Mouse (Mus musculus) ES-E14 (cell line): ENCODE measurements around the gene Pcare. TPM values are rescaled to one million over a fixed set of nuclear protein-coding genes. Genes with fewer than 3 reads are reported as not detected.
A peak's percentile ranks its signal among the peaks of the same experiment; 100 is the strongest.

ENCODE experiments used
- DNase-seq: peaks from one replicate; pipeline ENCODE4 v3.0.0-alpha.2; 2013; ENCODE audit warnings: low read depth, low spot score
- H3K27ac ChIP-seq: 2 replicates; pipeline ENCODE4 v1.5.1; 2012; ENCODE audit warnings: low read depth, mild to moderate bottlenecking, low read length, moderate library complexity, mixed read lengths; ENCODE audit not compliant: poor library complexity, insufficient read depth, severe bottlenecking
- H3K36me3 ChIP-seq: 2 replicates; pipeline ENCODE4 v1.6.1; 2012; ENCODE audit warnings: mild to moderate bottlenecking, low read length, moderate library complexity, mixed read lengths; ENCODE audit not compliant: control insufficient read depth, poor library complexity, insufficient read depth, severe bottlenecking
- H3K4me1 ChIP-seq, 2 experiments: fragments of 150-350 bp in 1 of 2; sonication (generic) in 1 of 2; 2 replicates each; pipeline ENCODE4 v1.6.1; 2012; ENCODE audit warnings: low read length in 2 of 2, mild to moderate bottlenecking in 1 of 2, mixed read lengths in 1 of 2; ENCODE audit not compliant: control insufficient read depth in 2 of 2, insufficient read depth in 2 of 2, poor library complexity in 1 of 2
- H3K4me3 ChIP-seq, 2 experiments: fragments of 150-350 bp in 1 of 2; sonication (generic) in 1 of 2; 2 replicates each; pipeline ENCODE4 v1.5.1; 2012; ENCODE audit warnings: low read length in 2 of 2, low read depth in 1 of 2, mild to moderate bottlenecking in 1 of 2, mixed read lengths in 1 of 2; ENCODE audit not compliant: insufficient read depth in 1 of 2, poor library complexity in 1 of 2, severe bottlenecking in 1 of 2
- H3K9ac ChIP-seq: 2 replicates; pipeline ENCODE4 v1.6.1; 2012; ENCODE audit warnings: low read depth, mild to moderate bottlenecking, low read length, mixed read lengths; ENCODE audit not compliant: poor library complexity, insufficient read depth, severe bottlenecking
- H3K9me3 ChIP-seq: fragments of 150-350 bp; sonication (generic); 2 replicates; pipeline ENCODE4 v1.6.1; 2012; ENCODE audit warnings: low read depth, mild to moderate bottlenecking, low read length; ENCODE audit not compliant: control insufficient read depth, insufficient read depth
- CHD2 ChIP-seq: IDR thresholded peaks from 2 replicates; pipeline ENCODE4 v1.6.1; 2014; ENCODE audit warnings: mild to moderate bottlenecking, low read depth, low read length, inconsistent platforms
- HCFC1 ChIP-seq: IDR thresholded peaks from 2 replicates; pipeline ENCODE4 v1.6.1; 2012; ENCODE audit warnings: low read length, inconsistent platforms, borderline replicate concordance; ENCODE audit not compliant: insufficient read depth
- MAFK ChIP-seq: IDR thresholded peaks from 2 replicates; pipeline ENCODE4 v1.6.1; 2014; ENCODE audit warnings: mild to moderate bottlenecking, low read depth, low read length, inconsistent platforms; ENCODE audit not compliant: insufficient read depth
- ZC3H11A ChIP-seq: IDR thresholded peaks from 2 replicates; pipeline ENCODE4 v1.6.1; 2012; ENCODE audit warnings: low read depth, mild to moderate bottlenecking, inconsistent platforms, low read length, borderline replicate concordance
- ZNF384 ChIP-seq: IDR thresholded peaks from 2 replicates; pipeline ENCODE4 v1.6.1; 2012; ENCODE audit warnings: low read depth, low read length, inconsistent platforms
- in situ Hi-C, 2 experiments: fragments of 600-800 bp; cut with MboI; formaldehyde crosslinking; loops; one replicate each; pipeline ENCODE4 v1.15.1; 2025; ENCODE audit warnings: low sequenced_read_pairs in 2 of 2, inconsistent platforms in 1 of 2; ENCODE audit not compliant: unreplicated experiment in 2 of 2
- total RNA-seq: library from RNA; depleted of rRNA; stranded (reverse); fragments of 300-350 nt; gene quantifications from 2 replicates; pipeline ENCODE4 v1.2.3, GENCODE M21; 2012

The Pcare gene
- total RNA-seq, 1 experiment = 0.09 TPM

DNA sequence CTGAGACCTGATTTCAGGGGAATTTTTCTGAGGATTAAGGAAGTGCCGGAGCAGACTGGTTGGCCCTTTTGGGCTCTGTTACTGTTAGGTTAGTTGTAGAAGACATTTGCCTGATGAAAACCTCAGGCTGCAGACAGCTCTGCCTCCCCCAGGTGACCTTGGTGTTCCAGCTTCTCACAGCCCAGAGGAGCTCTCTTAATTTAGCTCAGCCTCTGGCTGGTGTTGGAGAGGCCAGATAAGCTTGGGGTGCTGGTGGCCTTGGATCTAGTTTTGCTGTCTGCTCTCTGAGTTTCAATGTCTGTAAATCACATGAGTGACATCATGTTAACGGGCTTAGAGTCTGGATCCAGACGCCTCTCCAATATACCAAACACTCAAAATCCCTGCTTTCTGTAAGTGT is 31.7 kb downstream of the Pcare start:
- H3K27ac ChIP-seq = no peak overlapping the region
- H3K9ac ChIP-seq = no peak overlapping the region
- in situ Hi-C loops = no loop called here

DNA sequence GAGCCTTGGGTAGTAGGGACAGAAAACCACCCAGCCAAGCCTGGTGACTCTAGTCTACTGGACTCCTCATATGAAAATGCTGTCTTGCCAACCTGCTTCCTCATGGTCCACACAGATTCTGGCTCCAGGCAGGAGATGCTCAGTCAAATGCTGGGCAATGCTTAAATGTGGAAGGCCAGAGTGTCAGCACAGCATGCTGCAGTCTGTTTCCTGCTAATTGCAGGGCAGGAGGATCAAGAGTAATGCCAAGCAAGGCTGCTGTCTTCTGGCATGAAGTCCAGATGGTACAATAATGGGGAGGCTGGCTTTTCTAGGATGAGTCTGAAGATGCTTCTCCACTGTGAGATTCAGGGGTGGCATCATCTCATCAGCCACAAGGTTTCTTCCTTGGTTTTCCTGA is 32.3 kb downstream of the Pcare start:
- Histone ChIP-seq H3K36me3 (no peaks in the 10 kb centered on the region), H3K9ac (no peak overlapping the region), H3K9me3 (no peaks in the 10 kb centered on the region), H3K4me3 (no peak overlapping the region), H3K4me1 (peaks cover 1 to 4% of the 10 kb centered on the region in 2 experiments; a peak in 1 of 4 replicates), H3K27ac (no peak overlapping the region)
- DNase-seq = no peak
- in situ Hi-C loops = no loop called here
- TF ChIP-seq HCFC1 = no peak

More for the DNA sequence above, 31.7 kb downstream of the Pcare start:
- no peak for TF ChIP-seq CHD2
- TF ChIP-seq ZC3H11A = no peak
- no peak for TF ChIP-seq MAFK
- TF ChIP-seq HCFC1 = no peak
- TF ChIP-seq ZNF384 = no peak
- DNase-seq = no peak
- H3K4me3 ChIP-seq = no peak overlapping the region
- no peaks in the 10 kb centered on the region for H3K9me3 ChIP-seq
- H3K36me3 ChIP-seq = no peaks in the 10 kb centered on the region
- peaks cover 1 to 4% of the 10 kb centered on the region in 2 experiments; a peak in 1 of 4 replicates for H3K4me1 ChIP-seq

DNA sequence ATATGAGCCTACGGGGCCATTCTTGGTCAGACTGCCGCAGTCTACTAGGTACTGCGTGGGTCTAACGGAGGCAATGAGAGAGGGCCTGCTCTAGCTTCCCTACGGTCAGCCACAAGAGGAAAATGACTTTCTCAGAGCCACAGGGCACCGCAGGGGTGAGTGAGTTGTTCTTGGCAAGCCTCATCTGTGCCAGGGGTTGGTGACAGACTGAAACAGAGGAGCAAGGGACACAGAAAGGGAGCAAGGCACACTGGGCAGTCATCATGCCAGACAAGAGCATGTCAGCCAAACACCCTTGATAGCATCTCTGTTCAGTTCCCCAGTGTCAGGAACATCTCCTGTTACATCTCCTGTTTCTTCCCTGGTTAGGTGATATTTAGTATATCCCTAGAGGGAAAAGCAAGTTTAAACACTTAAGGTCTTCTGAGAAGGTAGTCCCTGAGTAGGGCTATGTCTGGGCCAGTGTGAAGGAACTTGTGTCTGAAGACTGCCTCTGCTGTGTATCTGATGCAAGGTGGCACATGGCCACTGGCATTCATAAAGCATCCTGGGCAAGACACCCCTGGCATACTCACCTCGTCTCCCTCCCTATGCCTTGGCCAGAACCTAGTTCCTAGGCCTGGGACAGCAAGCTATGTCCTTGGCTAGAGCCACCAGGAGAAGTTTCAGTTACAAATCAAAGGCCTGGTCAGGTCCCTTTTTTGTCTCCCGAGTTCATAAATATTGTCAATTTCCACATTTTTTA is 34.6 kb downstream of the Pcare start:
- no peak for DNase-seq
- no peak overlapping the region for H3K27ac ChIP-seq
- in situ Hi-C loops = no loop called here
- TF ChIP-seq ZC3H11A (no peak), HCFC1 (no peak), ZNF384 (no peak), MAFK (no peak), CHD2 (no peak)
- H3K9me3 ChIP-seq = no peaks in the 10 kb centered on the region
- no peaks in the 10 kb centered on the region for H3K36me3 ChIP-seq
- peak overlapping the region in 1 of 2 experiments; percentile 11; a peak in 1 of 4 replicates for H3K4me3 ChIP-seq
- H3K9ac ChIP-seq = no peak overlapping the region
- H3K4me1 ChIP-seq = peaks cover 1 to 4% of the 10 kb centered on the region in 2 experiments; a peak in 1 of 4 replicates

DNA sequence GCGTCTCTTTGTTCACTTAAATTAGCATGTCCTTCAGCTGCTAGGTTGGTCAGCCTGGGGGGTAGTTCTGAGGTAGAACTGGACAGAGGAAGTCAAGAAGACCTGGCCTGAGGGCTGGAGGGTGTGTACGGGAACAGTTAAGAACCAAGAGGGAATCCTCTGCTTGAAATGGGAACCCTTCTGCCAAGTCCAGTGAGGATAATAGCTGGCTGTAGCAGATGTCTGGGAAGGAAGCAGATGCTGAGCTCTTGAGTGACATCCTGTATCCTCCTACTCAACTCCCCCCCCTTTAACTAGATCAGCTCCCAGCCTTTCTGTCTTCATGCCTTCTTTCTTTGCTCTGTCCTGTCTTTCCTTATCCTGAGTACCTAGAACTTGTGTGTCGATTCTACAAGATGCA is 37.7 kb downstream of the Pcare start:
- no peak for TF ChIP-seq ZNF384
- TF ChIP-seq HCFC1 = no peak
- TF ChIP-seq ZC3H11A = no peak
- no peak for TF ChIP-seq CHD2
- no peak for TF ChIP-seq MAFK
- in situ Hi-C loops = no loop called here
- H3K9me3 ChIP-seq = no peaks in the 10 kb centered on the region

DNA sequence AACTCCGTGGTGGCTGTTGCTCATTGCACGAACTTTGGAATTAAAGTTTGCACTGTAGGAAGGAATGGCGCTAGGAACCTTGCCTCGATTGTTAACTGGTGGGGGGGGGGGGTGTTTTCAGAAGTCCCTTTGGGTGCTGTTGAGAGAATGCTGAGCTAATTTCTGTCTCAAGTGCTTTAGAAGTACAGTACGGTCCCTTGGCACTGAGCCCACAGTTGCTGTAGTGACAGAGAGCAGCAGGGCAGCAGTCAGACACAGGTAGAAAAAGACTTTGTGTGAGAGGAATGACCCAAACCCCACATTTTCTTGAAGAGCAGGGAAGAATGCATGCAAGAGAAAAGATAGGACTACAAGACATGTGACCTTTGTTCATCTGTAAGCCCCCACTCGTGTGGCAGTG is 40.4 kb downstream of the Pcare start:
- DNase-seq = no peak
- TF ChIP-seq ZNF384 (no peak), HCFC1 (no peak), MAFK (no peak), ZC3H11A (no peak), CHD2 (no peak)
- H3K27ac ChIP-seq = no peak overlapping the region
- H3K9me3 ChIP-seq = no peaks in the 10 kb centered on the region
- H3K4me3 ChIP-seq = no peak overlapping the region
- in situ Hi-C loops = no loop called here
- H3K4me1 ChIP-seq = no peaks in the 10 kb centered on the region; a peak in 1 of 4 replicates
- no peaks in the 10 kb centered on the region for H3K36me3 ChIP-seq
- no peak overlapping the region for H3K9ac ChIP-seq

More for the DNA sequence above, 37.7 kb downstream of the Pcare start:
- no peak for DNase-seq
- no peak overlapping the region for H3K27ac ChIP-seq
- no peaks in the 10 kb centered on the region; a peak in 1 of 4 replicates for H3K4me1 ChIP-seq
- no peak overlapping the region for H3K4me3 ChIP-seq
- no peaks in the 10 kb centered on the region for H3K36me3 ChIP-seq
- H3K9ac ChIP-seq = no peak overlapping the region
